Mouse (Mus musculus): ENCODE data around the gene Scgb2b3.

The Scgb2b3 gene

GRCm38 (mm10) chr7:31362022-31362560, at the start of gene Scgb2b3:
Gene Scgb2b3, minus strand, starts transcription at chr7:31362072.
- DNase-seq (ENCODE audit: low spot score in 2 of 2), result no peak

DNA sequence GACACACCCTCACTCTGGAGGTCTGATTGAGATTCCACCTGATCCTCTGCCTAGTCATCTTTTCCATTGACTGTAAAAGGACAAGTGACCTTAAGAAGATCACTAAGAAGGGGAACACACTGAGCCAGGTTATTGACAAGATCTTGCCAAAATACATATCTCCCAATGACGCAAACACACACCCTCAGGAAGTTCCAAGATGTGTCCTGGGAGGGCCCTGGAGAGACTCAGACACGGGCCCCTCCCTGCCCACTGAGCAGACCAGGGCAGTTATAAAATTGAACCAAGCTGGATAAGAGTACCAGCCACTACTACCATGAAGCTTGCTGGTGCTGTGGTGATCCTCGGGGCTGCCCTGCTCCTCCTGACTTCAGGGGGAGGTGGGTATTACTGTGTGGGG, 13.4 kb upstream of the Scgb2b3 start, which contains the start of gene Scgb1b3:
Scgb1b3 (plus strand) TSS at position 301 of the 400 bp plus-strand sequence.
- no peak for DNase-seq (ENCODE audit: low spot score in 2 of 2)
